Mouse (Mus musculus) layer of hippocampus, adult 9-10 months (tissue): ENCODE measurements around the gene Washc2.
"Not testable (repeated sequence)": the region's sequence is repeated elsewhere in the genome, so short reads cannot be mapped to it uniquely, and the experiment has no call there.

Experiments
- DNase-seq: peaks from one replicate; pipeline ENCODE4 v3.0.0; 2022; ENCODE audit warnings: low spot score

The Washc2 gene

DNA sequence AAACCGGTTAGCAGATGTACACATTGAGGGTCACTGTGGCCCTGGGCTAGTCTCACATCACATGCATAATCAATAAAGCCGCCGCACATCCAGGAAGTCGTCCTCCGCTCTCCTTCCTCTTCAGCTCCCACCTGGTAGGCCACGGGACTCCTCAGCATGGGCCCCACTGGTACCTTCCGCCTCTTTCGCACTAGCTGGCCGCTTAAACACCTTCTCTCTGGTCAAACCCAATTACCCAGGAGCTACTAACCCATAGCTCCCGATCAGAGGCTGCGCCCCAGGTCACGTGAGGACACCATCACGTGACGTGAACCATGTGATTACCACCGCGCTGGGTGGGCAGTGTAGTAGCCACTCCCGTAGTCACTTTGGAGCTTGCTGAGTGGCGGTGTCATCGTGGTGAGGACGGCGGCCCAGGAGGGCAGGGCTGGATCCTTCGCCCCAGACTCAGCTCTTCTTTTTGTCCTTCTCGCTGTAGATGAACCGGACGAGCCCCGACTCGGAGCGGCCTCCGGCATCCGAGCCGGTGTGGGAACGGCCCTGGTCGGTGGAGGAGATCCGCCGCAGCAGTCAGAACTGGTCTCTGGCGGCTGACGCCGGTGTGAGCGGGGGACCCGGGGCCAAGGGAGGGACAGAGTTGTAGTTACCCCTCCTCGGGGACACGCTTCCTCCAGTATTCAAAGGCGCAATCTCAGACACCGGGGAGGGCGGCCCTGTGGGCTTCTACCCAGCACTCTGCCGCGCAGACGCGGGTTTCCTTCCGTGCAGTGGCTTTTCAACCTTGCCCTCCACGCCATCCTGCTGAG, at the start of gene Washc2:
TSS of gene Washc2 (plus strand) at position 310 of the 806 bp plus-strand sequence.
- DNase-seq: peak; percentile 90

DNA sequence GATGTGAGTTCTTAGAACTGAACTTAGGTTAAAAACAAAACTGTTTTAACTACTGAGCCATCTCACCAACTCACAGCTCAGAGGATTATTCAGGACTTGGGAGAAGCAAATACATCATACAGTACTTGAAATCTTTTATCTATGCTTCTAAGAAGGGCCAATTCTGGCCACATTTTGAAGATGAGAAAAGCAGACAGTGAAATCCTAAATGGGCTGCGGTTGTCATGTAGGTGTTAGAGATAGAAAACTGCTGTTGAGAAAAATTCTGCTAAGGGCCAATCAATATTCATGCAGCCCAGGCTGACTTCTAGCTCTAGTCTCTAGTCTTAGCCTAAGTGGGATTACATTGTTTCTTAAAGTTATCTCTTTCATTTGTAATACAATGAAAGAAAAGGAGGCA, 41.5 kb upstream of the Washc2 start:
- no peak for DNase-seq

DNA sequence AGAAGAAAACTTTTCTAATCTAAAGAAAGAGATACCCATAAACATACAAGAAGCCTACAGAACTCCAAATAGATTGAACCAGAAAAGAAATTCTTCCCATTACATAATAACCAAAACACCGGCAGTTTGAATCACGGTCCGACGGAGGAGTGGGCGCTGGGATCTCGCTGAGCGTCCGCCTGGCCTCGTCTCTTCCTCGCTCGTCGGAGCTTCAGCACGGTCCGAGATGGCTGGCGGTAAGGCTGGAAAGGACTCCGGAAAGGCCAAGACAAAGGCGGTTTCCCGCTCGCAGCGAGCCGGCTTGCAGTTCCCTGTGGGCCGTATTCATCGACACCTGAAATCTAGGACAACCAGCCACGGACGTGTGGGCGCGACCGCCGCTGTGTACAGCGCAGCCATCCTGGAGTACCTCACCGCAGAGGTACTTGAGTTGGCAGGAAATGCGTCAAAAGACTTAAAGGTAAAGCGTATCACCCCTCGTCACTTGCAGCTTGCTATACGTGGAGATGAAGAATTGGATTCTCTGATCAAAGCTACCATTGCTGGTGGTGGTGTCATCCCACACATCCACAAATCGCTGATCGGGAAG, 34.2 kb upstream of the Washc2 start:
- not testable (repeated sequence) for DNase-seq

DNA sequence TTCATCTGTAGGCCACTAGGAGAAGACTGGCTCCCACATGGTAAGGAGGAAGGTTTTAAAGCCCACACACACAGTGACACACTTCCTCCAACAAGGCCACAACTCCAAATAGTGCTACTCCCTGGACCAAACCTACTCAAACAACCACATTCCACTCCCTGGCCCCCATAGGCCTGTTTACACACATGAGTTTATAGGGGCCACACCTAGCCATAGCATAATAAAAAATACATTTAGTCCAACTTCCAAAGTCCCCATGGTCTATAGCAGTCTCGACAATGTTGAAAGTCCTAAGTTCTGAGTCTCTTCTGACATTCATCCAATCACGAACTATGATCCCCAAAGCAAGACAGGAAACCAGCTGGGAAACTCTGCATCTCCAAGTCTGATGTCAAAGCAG, 29.5 kb upstream of the Washc2 start:
- DNase-seq: no peak

DNA sequence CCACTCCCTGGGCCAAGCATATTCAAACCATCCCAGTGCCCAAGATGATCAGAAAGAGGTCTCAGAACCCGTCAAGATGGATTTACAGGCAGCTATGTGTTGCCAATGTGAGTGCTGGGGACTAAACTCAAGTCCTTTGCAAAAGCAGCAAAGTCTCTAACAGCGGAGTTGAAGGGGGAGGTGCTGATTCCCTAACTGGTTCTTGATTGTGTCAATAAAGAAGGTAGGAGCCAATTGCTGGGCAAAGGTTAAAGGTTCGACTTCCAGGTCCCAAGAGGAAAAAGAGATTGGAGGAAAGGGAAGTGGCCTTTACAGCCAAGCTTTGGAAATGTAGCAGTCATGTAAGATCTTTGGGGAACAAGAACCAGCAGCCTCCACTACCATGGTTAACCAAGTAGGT, 27.1 kb upstream of the Washc2 start:
- DNase-seq: no peak

DNA sequence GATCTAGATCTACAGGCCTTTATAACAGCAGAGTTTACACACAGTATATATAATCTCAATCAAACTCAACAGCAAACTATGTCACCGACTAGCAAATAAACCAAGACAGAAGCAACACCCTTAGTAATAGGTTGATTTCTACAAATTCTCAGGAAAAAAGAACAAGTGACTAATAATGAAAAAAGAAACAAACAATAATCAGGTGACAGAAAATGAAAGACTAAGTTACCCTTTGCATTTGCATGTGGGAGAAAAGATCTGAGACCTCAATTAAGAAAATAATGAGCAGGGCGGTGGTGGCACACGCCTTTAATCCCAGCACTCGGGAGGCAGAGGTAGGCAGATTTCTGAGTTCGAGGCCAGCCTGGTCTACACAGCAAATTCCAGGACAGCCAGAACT, 24.3 kb upstream of the Washc2 start:
- no peak for DNase-seq

DNA sequence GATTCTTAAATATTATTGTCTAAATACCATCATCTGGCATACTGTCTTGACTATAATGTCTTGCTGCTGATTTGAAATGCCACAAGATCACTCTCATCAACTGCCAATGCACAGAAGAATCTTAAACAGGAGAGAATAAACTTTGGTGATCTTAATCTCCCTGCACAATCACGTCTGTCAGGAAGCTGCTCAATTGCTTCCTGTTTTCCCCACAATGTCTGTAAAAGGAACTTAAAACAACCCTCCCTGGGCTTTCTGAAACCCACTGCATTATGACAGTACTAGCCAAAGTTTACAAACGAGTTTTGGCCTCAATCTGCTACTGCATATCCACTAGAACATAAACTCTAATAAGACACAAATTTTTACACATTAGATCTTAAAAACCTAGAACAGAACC, 21.4 kb upstream of the Washc2 start:
- no peak for DNase-seq

DNA sequence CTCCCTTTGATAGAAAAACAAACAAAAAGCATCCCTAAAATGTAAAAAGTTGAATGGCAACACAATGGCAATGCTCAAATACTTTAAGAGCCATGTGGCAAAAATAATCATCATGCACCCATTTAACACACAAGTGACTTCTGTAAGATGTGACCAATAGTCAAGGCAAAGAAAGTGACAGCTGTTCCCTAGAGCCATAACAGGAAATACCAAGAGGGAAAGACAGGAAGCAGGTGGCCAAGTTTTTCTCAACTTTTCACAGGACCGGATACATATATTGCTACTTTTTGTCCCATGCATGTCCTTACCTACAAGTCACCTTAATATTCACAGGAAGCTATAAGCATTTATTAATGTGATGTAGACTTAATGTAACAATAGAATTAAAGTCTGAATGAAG, 18.4 kb upstream of the Washc2 start:
- DNase-seq: no peak

DNA sequence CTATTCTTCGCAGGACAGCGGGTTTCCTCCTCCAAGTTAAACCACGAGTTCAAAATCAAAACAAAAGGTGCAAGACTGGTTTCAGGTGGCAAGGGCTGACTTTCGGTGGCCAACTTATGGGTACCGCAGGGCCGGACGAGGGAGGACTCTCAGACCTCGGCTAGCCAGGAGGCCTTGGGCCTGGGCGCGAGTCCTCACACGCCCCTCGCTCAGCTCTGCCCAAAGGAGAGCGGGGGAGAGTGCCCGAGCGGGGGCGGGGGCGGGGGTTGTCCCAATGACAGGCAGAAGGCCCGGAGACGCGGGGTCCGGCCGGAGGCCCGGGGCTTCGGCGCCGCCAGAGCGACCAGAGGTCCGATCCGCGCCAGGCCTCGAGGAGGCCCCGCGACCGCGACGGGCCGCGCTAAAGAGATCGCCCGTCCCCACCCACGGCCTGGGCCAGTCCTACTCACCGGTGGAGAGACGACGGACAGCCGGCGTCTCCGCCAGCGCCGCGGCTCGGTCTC, 15.0 kb upstream of the Washc2 start:
- no peak for DNase-seq

DNA sequence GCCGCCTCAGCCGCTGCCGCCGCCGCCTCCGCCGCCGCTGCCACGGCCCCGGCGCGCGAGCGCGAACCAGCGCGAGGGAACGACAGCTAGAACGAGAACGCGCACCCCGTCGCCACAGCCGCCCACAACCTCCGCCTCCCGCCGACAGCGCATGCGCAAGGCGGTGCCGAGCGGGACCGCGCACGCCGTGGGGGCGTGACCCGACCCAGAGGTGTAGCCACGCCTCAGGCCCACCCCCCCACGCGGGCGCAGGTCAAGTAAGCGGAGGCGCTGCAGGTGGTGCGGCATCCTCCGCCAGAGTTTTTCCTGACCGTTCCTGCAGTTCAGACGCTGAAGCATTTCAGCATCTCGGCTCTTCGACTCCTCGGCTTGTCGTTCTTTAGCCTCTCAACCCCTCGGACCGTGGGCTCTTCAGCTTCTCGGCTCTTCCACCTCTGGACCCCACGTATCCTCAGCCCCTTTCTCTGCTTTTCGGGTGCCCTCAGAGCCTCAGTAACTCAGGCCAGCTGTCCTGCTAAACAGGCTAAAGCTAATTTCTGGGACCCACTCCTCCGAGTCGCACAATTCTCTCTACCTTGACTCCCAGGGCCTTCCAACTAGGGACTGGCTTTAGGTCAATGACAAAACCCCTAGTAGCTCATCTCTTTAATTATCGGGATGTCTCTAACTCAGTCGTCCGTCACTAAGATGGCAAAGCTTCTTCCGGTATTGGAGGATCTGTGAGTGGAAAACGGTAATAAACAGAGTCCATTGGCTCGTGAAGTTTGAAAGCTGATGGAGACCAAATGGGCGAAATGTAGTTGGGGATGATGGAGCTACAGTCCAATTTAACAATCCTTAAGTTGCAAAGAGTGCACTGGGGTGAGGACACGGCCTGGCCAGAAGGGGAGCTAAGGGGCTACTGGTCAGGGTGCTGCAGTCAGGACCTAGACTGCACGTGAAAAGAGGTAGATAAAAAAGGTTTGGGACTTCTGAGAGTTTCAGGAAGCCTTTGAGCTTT, 14.1 kb upstream of the Washc2 start, which contains the start of gene Tmcc1:
TSS of gene Tmcc1 (minus strand) at position 93 of the 1,000 bp plus-strand sequence.
- DNase-seq: peak; percentile 95

DNA sequence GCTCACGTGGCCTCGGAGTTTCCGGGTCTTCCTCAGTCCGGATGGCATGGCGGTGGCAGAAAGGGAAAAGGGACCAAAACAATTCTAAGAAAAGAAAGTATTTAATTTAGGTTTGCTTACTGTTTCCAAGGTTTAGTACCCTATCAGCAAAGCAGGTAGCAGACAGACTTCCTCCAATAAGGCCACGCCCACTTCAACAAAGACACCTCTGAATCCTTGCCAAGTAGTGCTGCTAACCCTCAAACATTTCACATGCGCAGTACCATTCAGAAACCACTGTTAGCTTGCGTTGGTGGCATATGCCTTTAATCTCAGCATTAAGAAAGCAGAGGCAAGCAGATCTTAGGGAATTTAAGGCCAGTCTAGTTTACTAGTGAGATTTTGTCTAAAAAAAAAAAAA, 12.0 kb upstream of the Washc2 start:
- DNase-seq: no peak

DNA sequence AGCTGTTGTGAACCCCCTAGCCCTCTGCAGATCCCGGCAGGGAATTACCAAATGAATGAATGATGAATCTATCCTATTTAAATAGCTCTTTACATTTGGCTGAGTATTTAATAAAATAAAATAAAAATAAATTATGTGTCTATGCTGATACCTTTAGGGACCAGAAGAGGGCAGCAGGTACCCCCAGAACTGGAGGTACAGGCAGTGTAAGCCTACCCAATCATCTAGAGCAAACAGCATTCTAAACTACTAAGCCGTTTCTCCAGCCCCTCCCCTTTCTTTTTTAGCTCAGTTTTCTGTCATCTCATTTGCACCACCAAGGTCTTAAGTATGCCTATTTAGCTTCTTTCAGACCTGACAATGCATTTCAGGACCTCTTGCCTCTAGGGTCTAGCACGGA, 9.7 kb upstream of the Washc2 start:
- DNase-seq: no peak

DNA sequence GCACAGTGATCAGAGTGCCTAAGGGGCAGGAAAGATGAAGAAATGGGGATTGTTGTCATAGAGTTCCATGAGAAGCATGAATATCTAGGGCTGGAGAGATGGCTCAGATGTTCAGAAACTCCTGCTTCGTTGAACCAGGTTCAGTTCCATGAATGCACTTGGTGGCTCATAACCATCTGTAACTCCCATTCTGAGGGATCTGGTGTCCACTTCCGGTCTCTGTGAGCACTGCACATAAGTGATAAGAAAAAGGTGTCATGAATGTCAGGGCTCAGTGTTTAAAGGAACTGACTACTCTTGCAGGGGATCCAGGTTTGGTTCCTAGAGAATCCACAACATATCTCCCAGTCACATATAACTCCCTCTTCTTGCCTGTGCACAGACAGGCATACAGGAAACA, 8.2 kb upstream of the Washc2 start:
- DNase-seq: no peak

DNA sequence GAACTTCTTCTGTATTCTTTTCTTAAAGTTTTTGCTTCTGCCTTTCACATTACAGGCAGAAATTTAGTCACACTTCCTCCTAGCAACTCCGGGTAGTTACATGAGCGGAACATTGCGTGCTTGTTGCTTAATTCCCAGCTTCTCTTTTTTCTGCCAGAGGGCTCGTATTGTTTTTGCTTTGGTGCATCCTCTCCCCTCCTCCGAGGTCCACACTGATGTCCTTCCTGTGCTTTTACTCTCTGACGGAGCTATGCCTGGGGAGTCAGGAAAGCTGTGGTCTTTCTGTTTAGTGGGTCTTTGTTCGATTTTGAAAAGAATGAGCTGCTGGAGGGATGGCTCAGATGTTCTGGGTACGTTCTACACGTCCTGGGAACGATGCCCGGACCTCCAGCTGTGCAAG, 19.9 kb downstream of the Washc2 start:
- DNase-seq: no peak

DNA sequence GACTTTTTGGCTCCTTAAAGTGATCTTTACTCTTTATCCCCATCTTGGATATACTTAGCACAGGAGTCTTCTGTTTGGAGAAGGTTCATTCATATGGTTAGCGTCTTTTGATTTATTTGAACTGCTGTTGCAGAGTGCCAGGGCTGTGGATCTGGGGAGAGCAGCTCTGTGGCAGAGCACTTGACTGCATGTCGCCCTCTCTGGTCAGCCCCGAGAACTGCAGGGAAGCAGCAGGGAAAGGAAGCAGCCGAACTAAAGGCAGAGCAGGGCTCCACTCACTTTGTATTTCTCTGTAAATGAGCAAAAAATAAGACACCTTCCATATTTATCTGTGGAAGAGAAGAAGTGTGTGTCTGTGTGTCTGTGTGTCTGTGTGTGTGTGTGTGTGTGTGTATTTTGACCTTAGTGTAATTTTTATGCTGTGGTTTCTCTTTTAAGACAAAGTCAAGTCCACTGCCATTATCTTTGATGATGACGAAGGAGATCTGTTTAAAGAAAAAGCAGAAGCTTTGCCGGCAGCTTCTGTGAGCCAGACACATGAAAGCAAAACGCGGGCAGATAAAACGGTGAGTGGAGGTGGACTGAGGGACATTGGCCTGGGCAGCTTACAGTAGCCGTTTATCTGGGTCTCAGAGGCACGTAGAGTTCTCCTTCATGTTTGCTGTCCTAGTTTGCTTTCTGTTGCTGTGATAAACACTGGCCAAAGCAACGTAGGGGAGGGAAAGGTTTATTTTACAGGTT, 21.1 kb downstream of the Washc2 start:
- peak; percentile 63 for DNase-seq

DNA sequence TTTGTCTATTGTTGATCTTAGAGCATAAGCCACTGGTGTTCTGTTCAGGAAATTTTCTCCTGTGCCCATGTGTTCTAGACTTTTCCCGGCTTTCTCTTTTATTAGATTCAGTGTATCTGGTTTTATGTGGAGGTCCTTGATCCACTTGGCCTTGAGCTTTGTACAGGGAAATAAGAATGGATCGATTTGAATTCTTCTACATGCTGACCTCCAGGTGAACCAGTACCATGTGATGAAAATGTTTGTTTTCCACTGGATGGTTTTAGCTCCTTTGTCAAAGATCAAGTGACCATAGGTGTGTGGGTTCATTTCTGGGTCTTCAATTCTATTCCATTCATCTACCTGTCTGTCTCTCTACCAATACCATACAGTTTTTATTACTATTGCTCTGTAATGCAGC, 27.0 kb downstream of the Washc2 start:
- DNase-seq: not testable (repeated sequence)

DNA sequence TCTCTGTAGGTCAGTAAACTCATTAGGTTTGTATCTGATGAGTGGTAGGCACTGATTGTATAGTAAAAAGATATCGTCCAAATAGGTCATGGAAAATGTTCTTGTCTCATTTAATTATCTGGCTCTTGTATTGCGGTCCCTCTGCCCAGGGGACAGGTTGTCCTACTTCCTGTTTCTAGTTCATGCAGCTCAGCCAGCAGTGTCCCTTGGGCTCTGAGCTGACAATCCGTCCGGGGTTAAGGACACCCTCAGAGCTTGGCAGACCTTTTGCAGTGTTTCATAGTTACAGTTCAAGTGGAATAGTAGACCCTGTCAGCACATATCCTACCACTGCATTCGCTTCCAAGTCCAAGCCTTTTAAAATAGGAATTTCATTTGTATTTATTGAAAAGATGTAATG, 27.5 kb downstream of the Washc2 start:
- no peak for DNase-seq

DNA sequence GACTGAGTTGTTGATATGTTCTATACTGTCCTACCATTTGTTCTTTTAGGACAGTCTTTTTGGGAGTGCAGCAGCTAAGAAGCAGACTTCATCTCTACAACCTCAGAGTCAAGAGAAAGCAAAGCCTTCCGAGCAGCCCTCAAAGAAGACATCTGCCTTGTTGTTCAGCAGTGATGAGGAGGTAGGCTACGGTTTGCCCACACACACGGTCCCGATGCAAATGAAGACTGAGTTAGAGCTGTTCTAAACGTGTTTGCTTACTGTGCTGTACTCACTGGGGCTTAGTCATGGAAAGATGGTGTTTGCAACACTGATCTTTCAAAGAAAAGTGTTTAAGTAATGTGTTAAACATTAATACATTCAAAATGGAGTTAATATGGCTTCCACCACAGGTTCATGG, 30.2 kb downstream of the Washc2 start:
- DNase-seq: no peak

DNA sequence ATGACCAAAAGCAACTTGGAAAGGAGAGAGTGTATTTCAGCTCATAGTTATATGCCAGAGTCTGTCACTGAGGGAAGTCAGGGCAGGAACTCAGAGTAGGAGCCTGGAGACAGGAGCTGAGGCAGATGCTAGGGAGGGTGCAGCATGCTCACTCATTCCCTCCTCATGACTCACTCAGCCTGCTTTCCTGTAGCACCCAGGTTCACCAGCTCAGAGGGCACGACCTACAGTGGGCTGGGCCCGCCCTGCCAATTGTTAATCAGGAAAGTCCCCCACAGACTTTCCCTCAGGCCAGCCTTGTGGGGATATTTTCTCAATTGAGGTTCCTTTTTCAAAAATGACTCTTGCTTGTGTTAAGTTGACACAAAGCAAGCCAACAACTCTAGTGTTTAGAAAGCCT, 32.5 kb downstream of the Washc2 start:
- DNase-seq: no peak

DNA sequence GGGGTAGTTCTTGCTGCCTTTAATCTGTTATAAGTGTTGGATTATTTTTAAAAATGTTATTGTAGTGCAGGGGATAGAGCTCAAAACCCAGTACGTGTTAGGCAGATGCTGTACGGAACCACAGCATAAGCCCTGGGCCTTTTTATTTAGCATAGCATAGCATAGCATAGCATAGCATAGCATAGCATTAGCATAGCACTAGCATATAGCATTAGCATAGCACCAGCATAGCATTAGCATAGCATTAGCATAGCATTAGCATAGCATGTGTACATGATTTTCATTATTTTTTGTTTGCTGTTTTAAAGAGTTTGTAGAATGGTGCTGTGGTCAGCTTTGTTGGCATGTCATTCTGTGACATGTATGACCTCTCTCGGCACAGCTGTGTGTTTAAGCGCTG, 51.8 kb downstream of the Washc2 start:
- DNase-seq: no peak

DNA sequence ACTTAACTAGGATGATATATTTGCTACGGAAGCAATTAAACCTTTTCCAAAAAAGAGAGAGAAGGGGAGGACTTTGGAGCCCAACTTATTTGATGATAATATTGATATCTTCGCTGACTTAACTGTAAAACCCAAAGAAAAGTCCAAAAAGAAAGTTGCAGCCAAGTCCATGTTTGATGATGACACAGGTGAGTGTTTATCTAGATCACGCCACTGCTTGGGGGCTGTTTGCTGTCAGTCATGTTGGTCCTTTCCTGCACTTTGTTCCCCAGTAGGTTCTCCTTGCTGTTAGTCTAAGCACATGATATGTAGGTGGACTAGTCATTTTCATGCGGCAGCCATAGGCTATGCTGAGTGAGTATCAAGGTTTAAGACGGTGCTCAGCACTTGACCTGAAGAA, 52.6 kb downstream of the Washc2 start:
- DNase-seq: no peak

DNA sequence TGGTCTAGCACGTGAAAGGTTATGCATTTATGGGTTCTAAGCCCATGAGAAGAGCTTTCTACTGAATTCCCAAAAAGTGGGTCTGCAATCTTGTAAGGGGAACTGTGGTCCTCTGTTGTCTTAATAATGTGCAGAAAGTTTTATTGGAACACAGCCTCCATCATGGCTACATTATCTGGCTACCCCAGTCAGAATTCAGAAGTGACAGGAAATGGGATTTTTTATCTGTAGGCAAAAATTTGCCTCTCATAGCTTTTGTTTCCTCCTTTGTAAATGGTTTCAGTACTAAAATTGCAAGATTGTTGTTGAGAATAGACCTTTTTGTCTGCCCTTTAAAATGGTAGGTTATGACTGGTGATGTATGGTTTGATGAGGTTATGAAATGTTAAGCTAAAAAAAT, 55.0 kb downstream of the Washc2 start:
- DNase-seq: no peak
